Mouse (Mus musculus) liver, embryonic 16.5 days (tissue): ENCODE data around the gene Ap2a1. TPM values are rescaled to one million over a fixed set of nuclear protein-coding genes. Genes with fewer than 3 reads are reported as not detected.
A peak's percentile ranks its signal among the peaks of the same experiment; 100 is the strongest.

ENCODE experiments used
- ATAC-seq: fragments of 200-750 bp; cut with Nextera tagmentation; 2 replicates; pipeline ENCODE4 v1.8.0; 2017; ENCODE audit warnings: low read depth, mild to moderate bottlenecking, moderate number of reproducible peaks, moderate library complexity
- H3K27ac ChIP-seq: fragments of 300-500 bp; sonication (generic); 2 replicates; pipeline ENCODE4 v1.5.1; 2014; ENCODE audit warnings: mild to moderate bottlenecking, low read length
- H3K27me3 ChIP-seq: fragments of 300-500 bp; sonication (generic); 2 replicates; pipeline ENCODE4 v1.6.1; 2014; ENCODE audit warnings: low read depth, low read length, mixed read lengths; ENCODE audit not compliant: control insufficient read depth, insufficient read depth
- H3K36me3 ChIP-seq: fragments of 300-500 bp; sonication (generic); 2 replicates; pipeline ENCODE4 v1.6.1; 2014; ENCODE audit warnings: mild to moderate bottlenecking; ENCODE audit not compliant: control insufficient read depth, insufficient read depth
- H3K4me1 ChIP-seq: fragments of 300-500 bp; sonication (generic); 2 replicates; pipeline ENCODE4 v1.6.1; 2014; ENCODE audit warnings: low read depth, low read length, mixed read lengths; ENCODE audit not compliant: control insufficient read depth
- H3K4me2 ChIP-seq: fragments of 300-500 bp; sonication (generic); 2 replicates; pipeline ENCODE4 v1.6.1; 2014; ENCODE audit warnings: low read depth, low read length, mixed read lengths
- H3K4me3 ChIP-seq: fragments of 300-500 bp; sonication (generic); 2 replicates; pipeline ENCODE4 v1.5.1; 2014; ENCODE audit warnings: low read depth, mild to moderate bottlenecking, low read length
- H3K9ac ChIP-seq: fragments of 300-500 bp; sonication (generic); 2 replicates; pipeline ENCODE4 v1.6.1; 2014; ENCODE audit warnings: low read depth, low read length
- H3K9me3 ChIP-seq: fragments of 300-500 bp; sonication (generic); replicated peaks from 2 replicates; pipeline ENCODE4 v1.6.1; 2016; ENCODE audit warnings: low read length; ENCODE audit not compliant: control insufficient read depth
- WGBS: fragments of 180-500 bp; shearing (Covaris S2); extraction: QIAGEN DNeasy Blood & Tissue Kit; methylation state at CpG from one replicate; pipeline ENCODE4 v1.1.7; 2014; ENCODE audit not compliant: insufficient replicate concordance; 5-methylcytosine and 5-hydroxymethylcytosine counted together
- polyA plus RNA-seq: library from polyadenylated mRNA; unstranded; fragments of >200 nt; fragmentation: Nextera tagmentation; extraction: Ambion mirVana; gene quantifications from 2 replicates; pipeline ENCODE4 v1.2.1, GENCODE M21; 2015

Gene Ap2a1
- polyA plus RNA-seq, 1 experiment from 2014 or later: 63.7 TPM

- WGBS: 59% methylated on average over 22 of the region's 22 CpGs
- no peak overlapping the region for H3K4me3 ChIP-seq
- H3K9ac ChIP-seq: no peak overlapping the region
- no peak overlapping the region for H3K27ac ChIP-seq
- ATAC-seq: 0 out of 2 replicates have a peak, but pooled peaks have one; percentile 6
- H3K36me3 ChIP-seq: peaks cover 21% of the 10 kb centered on the region
- no peak overlapping the region for H3K4me2 ChIP-seq
- peaks cover 38% of the 10 kb centered on the region for H3K4me1 ChIP-seq
- no peaks in the 10 kb centered on the region for H3K27me3 ChIP-seq
- H3K9me3 ChIP-seq: no peaks in the 10 kb centered on the region
Measured at GRCm38 (mm10) chr7:44860576-44861428, 68.5 kb downstream of the Ap2a1 start.

GRCm38 (mm10) chr7:44859896-44860295 lies 69.4 kb downstream of the Ap2a1 start:
- Histone ChIP-seq H3K4me3 (no peak overlapping the region), H3K27me3 (no peaks in the 10 kb centered on the region), H3K9me3 (no peaks in the 10 kb centered on the region), H3K36me3 (peaks cover 21% of the 10 kb centered on the region), H3K27ac (no peak overlapping the region), H3K4me1 (peaks cover 38% of the 10 kb centered on the region), H3K9ac (no peak overlapping the region), H3K4me2 (no peak overlapping the region)
- no peak for ATAC-seq
- WGBS: 81% methylated on average over 11 of the region's 11 CpGs

GRCm38 (mm10) chr7:44857905-44858304 lies 71.4 kb downstream of the Ap2a1 start:
- Histone ChIP-seq H3K9ac (peak overlapping the region; percentile 95), H3K9me3 (no peaks in the 10 kb centered on the region), H3K4me3 (peak overlapping the region; percentile 97), H3K27me3 (no peaks in the 10 kb centered on the region), H3K36me3 (peaks cover 4% of the 10 kb centered on the region), H3K4me1 (peaks cover 50% of the 10 kb centered on the region), H3K27ac (peak overlapping the region; percentile 99), H3K4me2 (peak overlapping the region; percentile 98)
- 22% methylated on average over 8 of the region's 8 CpGs for WGBS
- no peak for ATAC-seq

GRCm38 (mm10) chr7:44857042-44857552 lies 72.2 kb downstream of the Ap2a1 start, which contains the start of gene Pnkp:
Pnkp (plus strand) TSS chr7:44857139.
- Histone ChIP-seq H3K4me3 (peak within 1 kb of the TSS; percentile 97), H3K36me3 (no peaks in the 10 kb centered on the region; the same call in 1 of the 2 replicates), H3K27ac (peak within 1 kb of the TSS; percentile 99), H3K27me3 (no peaks in the 10 kb centered on the region), H3K9ac (peak within 1 kb of the TSS; percentile 95), H3K4me2 (peak within 1 kb of the TSS; percentile 98), H3K4me1 (peaks cover 57% of the 10 kb centered on the region), H3K9me3 (no peaks in the 10 kb centered on the region)
- ATAC-seq: peak; percentile 30
- under 1% methylated on average over 32 of the region's 32 CpGs for WGBS

GRCm38 (mm10) chr7:44856265-44856916 lies 72.9 kb downstream of the Ap2a1 start:
- WGBS: 18% methylated on average over 9 of the region's 9 CpGs
- Histone ChIP-seq H3K4me3 (peak overlapping the region; percentile 97), H3K9ac (peak overlapping the region; percentile 95)

GRCm38 (mm10) chr7:44855036-44855435 lies 74.3 kb downstream of the Ap2a1 start:
- no peaks in the 10 kb centered on the region for H3K36me3 ChIP-seq
- H3K4me1 ChIP-seq: peaks cover 68% of the 10 kb centered on the region
- 24% methylated on average over 10 of the region's 10 CpGs for WGBS
- peak overlapping the region; percentile 85 for H3K4me3 ChIP-seq
- no peak for ATAC-seq
- peak overlapping the region; percentile 95 for H3K9ac ChIP-seq
- peak overlapping the region; percentile 99 for H3K27ac ChIP-seq
- peak overlapping the region; percentile 98 for H3K4me2 ChIP-seq
- no peaks in the 10 kb centered on the region for H3K9me3 ChIP-seq
- H3K27me3 ChIP-seq: no peaks in the 10 kb centered on the region

More at GRCm38 (mm10) chr7:44856265-44856916, 72.9 kb downstream of the Ap2a1 start:
- Histone ChIP-seq H3K4me1 (peaks cover 61% of the 10 kb centered on the region), H3K36me3 (no peaks in the 10 kb centered on the region), H3K27ac (peak overlapping the region; percentile 99), H3K27me3 (no peaks in the 10 kb centered on the region), H3K4me2 (peak overlapping the region; percentile 98), H3K9me3 (no peaks in the 10 kb centered on the region)
- no peak for ATAC-seq

GRCm38 (mm10) chr7:44854356-44855031 lies 74.8 kb downstream of the Ap2a1 start:
- WGBS: under 1% methylated on average over 45 of the region's 45 CpGs
- Histone ChIP-seq H3K27ac (peak overlapping the region; percentile 99), H3K36me3 (no peaks in the 10 kb centered on the region), H3K4me1 (peaks cover 68% of the 10 kb centered on the region), H3K4me2 (peak overlapping the region; percentile 98), H3K9me3 (no peaks in the 10 kb centered on the region), H3K9ac (peak overlapping the region; percentile 95), H3K4me3 (peak overlapping the region; percentile 85), H3K27me3 (no peaks in the 10 kb centered on the region)
- ATAC-seq: peak; percentile 76

- Histone ChIP-seq H3K9ac (peak overlapping the region; percentile 95), H3K27me3 (no peaks in the 10 kb centered on the region), H3K4me2 (peak overlapping the region; percentile 98), H3K36me3 (no peaks in the 10 kb centered on the region), H3K4me3 (peak overlapping the region; percentile 85), H3K27ac (peak overlapping the region; percentile 99), H3K9me3 (no peaks in the 10 kb centered on the region), H3K4me1 (peaks cover 67% of the 10 kb centered on the region)
- WGBS: 20% methylated on average over 26 of the region's 26 CpGs
- ATAC-seq: no peak; the same call in 1 of the 2 replicates
Measured at GRCm38 (mm10) chr7:44853596-44854355, 75.5 kb downstream of the Ap2a1 start.
